Mouse (Mus musculus): ENCODE measurements around the gene Socs5. TPM values are rescaled to one million over a fixed set of nuclear protein-coding genes. Genes with fewer than 3 reads are reported as not detected.

Socs5 gene
- 27.0 and 36.8 TPM in 2 replicates for polyA plus RNA-seq (2012; ENCODE audit: low replicate concordance)

GRCm38 (mm10) chr17:87107623-87108221, at the start of gene Socs5:
Gene Socs5, plus strand, starts transcription at chr17:87107679.

Other genes starting within 250 kb of the Socs5 start
- gene Tmem247, start 190.3 kb upstream of the Socs5 start, polyA plus RNA-seq (2012; ENCODE audit: low replicate concordance): not detected in 2 replicates
- gene Atp6v1e2, start 159.8 kb upstream of the Socs5 start, polyA plus RNA-seq (2012; ENCODE audit: low replicate concordance): not detected in 2 replicates
- gene Rhoq, start 144.6 kb upstream of the Socs5 start, polyA plus RNA-seq (2012; ENCODE audit: low replicate concordance): 23.2 and 40.1 TPM in 2 replicates
- 1.8 and 5.8 TPM in 2 replicates for gene Pigf, start 82.3 kb upstream of the Socs5 start, polyA plus RNA-seq (2012; ENCODE audit: low replicate concordance)
- 1.5 and 2.7 TPM in 2 replicates for gene Cript, start 82.1 kb upstream of the Socs5 start, polyA plus RNA-seq (2012; ENCODE audit: low replicate concordance)
- gene Mcfd2, start 158.3 kb downstream of the Socs5 start, polyA plus RNA-seq (2012; ENCODE audit: low replicate concordance): 4.7 and 11.6 TPM in 2 replicates
- 113 and 249 TPM in 2 replicates for gene Ttc7, start 175.2 kb downstream of the Socs5 start, polyA plus RNA-seq (2012; ENCODE audit: low replicate concordance)